ENCODE assay signal across 8 mouse cellular contexts in the genomic region with DNA sequence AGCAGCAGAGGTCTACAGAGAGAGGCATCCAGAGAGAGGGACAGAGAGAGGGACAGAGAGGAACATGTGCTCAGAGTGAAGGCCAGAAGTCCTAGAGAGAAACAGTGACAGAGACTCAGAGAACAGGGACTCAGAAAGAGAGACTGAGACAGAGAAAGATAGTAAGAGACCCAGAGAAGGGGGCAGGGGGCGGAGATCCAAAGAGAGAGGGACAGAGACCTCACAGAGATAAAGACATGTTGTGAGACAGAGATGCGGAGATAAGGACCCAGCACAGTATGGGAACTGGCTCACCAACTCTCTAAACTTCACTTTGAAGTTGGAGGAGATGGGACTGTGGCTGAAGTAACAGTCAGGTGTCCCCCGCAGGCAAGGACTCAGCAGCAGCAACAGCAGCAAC. TPM values are rescaled to one million over a fixed set of nuclear protein-coding genes. Genes with fewer than 3 reads are reported as not detected.
DNase-seq lines count a peak whose midpoint lies in the region; ATAC-seq and TF ChIP-seq lines count a peak whose summit lies in the region.

No protein-coding gene starts in this region.

- peak overlapping the region; percentile 88 for H3K4me2 ChIP-seq in lung, embryonic 16.5 days (ENCODE audit: low read depth, low read length)
- H3K4me2 ChIP-seq in intestine, embryonic 14.5 days (ENCODE audit: low read length) = peak overlapping the region; percentile 68
- peak overlapping the region; percentile 74 for H3K4me2 ChIP-seq in neural tube, embryonic 12.5 days (replicated peaks)

- H3K9me3 ChIP-seq in lung, embryonic 16.5 days (ENCODE audit: control insufficient read depth, low read length) = no peaks in the 10 kb centered on the region
- H3K9me3 ChIP-seq in intestine, embryonic 14.5 days (ENCODE audit: control insufficient read depth, low read length) = no peaks in the 10 kb centered on the region
- no peaks in the 10 kb centered on the region for H3K9me3 ChIP-seq in neural tube, embryonic 12.5 days

- H3K27ac ChIP-seq in cerebellum, adult 2 months (ENCODE audit: insufficient read depth, low read length) = no peak overlapping the region
- H3K27ac ChIP-seq in lung, embryonic 16.5 days (ENCODE audit: low read length) = no peak overlapping the region
- no peak overlapping the region for H3K27ac ChIP-seq in intestine, embryonic 14.5 days (ENCODE audit: low read depth)
- no peak overlapping the region for H3K27ac ChIP-seq in neural tube, embryonic 12.5 days

- TF ChIP-seq CTCF in cerebellum, adult 2 months (IDR thresholded peaks at IDR 0.05; ENCODE audit: borderline replicate concordance, insufficient read depth, low read depth, low read length) = no peak

- peak in 1 of 2 experiments; percentile 28 for DNase-seq in cerebellum, adult 2 months
- DNase-seq in cerebellum, postnatal 36 days = no peak
- no peak for DNase-seq in lung, postnatal 36 days
- DNase-seq in intestine, embryonic 14.5 days (ENCODE audit: low spot score) = no peak
- DNase-seq in cerebellum, adult 11-12 months = no peak
- DNase-seq in thymus, adult 18-20 months = no peak

- H3K4me3 ChIP-seq in cerebellum, adult 2 months (replicated peaks; ENCODE audit: insufficient read depth, low read depth, low read length) = peak overlapping the region; percentile 80
- peak overlapping the region; percentile 72 for H3K4me3 ChIP-seq in lung, embryonic 16.5 days (ENCODE audit: low read length)
- H3K4me3 ChIP-seq in intestine, embryonic 14.5 days (ENCODE audit: low read depth, low read length) = peak overlapping the region; percentile 57; the same call in 1 of the 2 replicates
- H3K4me3 ChIP-seq in neural tube, embryonic 12.5 days = no peak overlapping the region

- no peaks in the 10 kb centered on the region for H3K27me3 ChIP-seq in cerebellum, adult 2 months (ENCODE audit: control insufficient read depth, insufficient read depth, low read length)
- H3K27me3 ChIP-seq in lung, embryonic 16.5 days (ENCODE audit: control insufficient read depth, insufficient read depth, low read depth, low read length) = no peaks in the 10 kb centered on the region
- H3K27me3 ChIP-seq in intestine, embryonic 14.5 days (replicated peaks; ENCODE audit: control insufficient read depth, insufficient read depth, low read length) = no peaks in the 10 kb centered on the region
- H3K27me3 ChIP-seq in neural tube, embryonic 12.5 days (replicated peaks) = peaks cover 15% of the 10 kb centered on the region; the same call in 1 of the 2 replicates

- peak overlapping the region; percentile 83; the same call in 1 of the 2 replicates for H3K9ac ChIP-seq in lung, embryonic 16.5 days (ENCODE audit: low read length)
- H3K9ac ChIP-seq in intestine, embryonic 14.5 days (ENCODE audit: low read length) = peak overlapping the region; percentile 52
- no peak overlapping the region for H3K9ac ChIP-seq in neural tube, embryonic 12.5 days

- H3K4me1 ChIP-seq in cerebellum, adult 2 months (ENCODE audit: control insufficient read depth, insufficient read depth, low read length) = no peaks in the 10 kb centered on the region; the same call in 1 of the 2 replicates
- H3K4me1 ChIP-seq in lung, embryonic 16.5 days (replicated peaks; ENCODE audit: control insufficient read depth, insufficient read depth, low read length) = no peaks in the 10 kb centered on the region; the same call in 1 of the 2 replicates
- no peaks in the 10 kb centered on the region for H3K4me1 ChIP-seq in intestine, embryonic 14.5 days (replicated peaks; ENCODE audit: control insufficient read depth, insufficient read depth, low read length)
- peaks cover 6% of the 10 kb centered on the region; the same call in 1 of the 2 replicates for H3K4me1 ChIP-seq in neural tube, embryonic 12.5 days

- ATAC-seq in lung, embryonic 16.5 days (ENCODE audit: low read depth) = no peak
- ATAC-seq in intestine, embryonic 14.5 days (replicated peaks; ENCODE audit: low FRiP score, low TSS enrichment, low read depth) = no peak
- ATAC-seq in neural tube, embryonic 12.5 days (ENCODE audit: low FRiP score, low read depth) = no peak

- WGBS in cerebellum, adult 2 months = 79% methylated on average over 3 of the region's 3 CpGs
- 70% methylated on average over 3 of the region's 3 CpGs for whole genome bisulfite sequencing in lung, embryonic 16.5 days
- 73% methylated on average over 3 of the region's 3 CpGs for WGBS in intestine, embryonic 14.5 days
- 80% methylated on average over 3 of the region's 3 CpGs for WGBS in neural tube, embryonic 12.5 days

- H3K36me3 ChIP-seq in lung, embryonic 16.5 days (ENCODE audit: control insufficient read depth, insufficient read depth, low read length) = no peaks in the 10 kb centered on the region
- H3K36me3 ChIP-seq in intestine, embryonic 14.5 days (ENCODE audit: control insufficient read depth, insufficient read depth, low read length) = no peaks in the 10 kb centered on the region
- no peaks in the 10 kb centered on the region for H3K36me3 ChIP-seq in neural tube, embryonic 12.5 days

- TF ChIP-seq POLR2A in cerebellum, adult 2 months (IDR thresholded peaks at IDR 0.05; ENCODE audit: borderline replicate concordance, insufficient read depth, low read length) = no peak

RNA-seq across cellular contexts. Expression of gene Gm45713, which starts 0.7 kb away (rescaled TPM):
- 0.16 TPM in 1 of 2 replicates, not detected in the other for polyA plus RNA-seq in cerebellum, adult 2 months (2012; rRNA removed)
- polyA plus RNA-seq in lung, embryonic 16.5 days (2015; fragmentation: Nextera tagmentation; extraction: Ambion mirVana) = 0.31 and 0.60 TPM in 2 replicates
- 0.72 and 0.81 TPM in 2 replicates for polyA plus RNA-seq in intestine, embryonic 14.5 days (2014; fragmentation: Nextera tagmentation; extraction: Ambion mirVana)
- polyA plus RNA-seq in neural tube, embryonic 12.5 days (2016; fragmentation: Nextera tagmentation; extraction: Ambion mirVana) = not detected in 2 replicates

RNA-seq across cellular contexts. Expression of gene Flt3l, which starts 0.9 kb away (rescaled TPM):
- 24.4 and 28.4 TPM in 2 replicates for polyA plus RNA-seq in cerebellum, adult 2 months (2012; rRNA removed)
- polyA plus RNA-seq in lung, embryonic 16.5 days (2015; fragmentation: Nextera tagmentation; extraction: Ambion mirVana) = 2.4 and 3.0 TPM in 2 replicates
- 1.3 and 2.1 TPM in 2 replicates for polyA plus RNA-seq in intestine, embryonic 14.5 days (2014; fragmentation: Nextera tagmentation; extraction: Ambion mirVana)
- 1.0 and 1.3 TPM in 2 replicates for polyA plus RNA-seq in neural tube, embryonic 12.5 days (2016; fragmentation: Nextera tagmentation; extraction: Ambion mirVana)

RNA-seq across cellular contexts. Expression of gene Rpl13a, which starts 6.8 kb away (rescaled TPM):
- polyA plus RNA-seq in cerebellum, adult 2 months (2012; rRNA removed) = 1,090 and 1,228 TPM in 2 replicates
- polyA plus RNA-seq in lung, embryonic 16.5 days (2015; fragmentation: Nextera tagmentation; extraction: Ambion mirVana) = 1,289 and 1,305 TPM in 2 replicates
- polyA plus RNA-seq in intestine, embryonic 14.5 days (2014; fragmentation: Nextera tagmentation; extraction: Ambion mirVana) = 1,687 and 1,710 TPM in 2 replicates
- polyA plus RNA-seq in neural tube, embryonic 12.5 days (2016; fragmentation: Nextera tagmentation; extraction: Ambion mirVana) = 974 and 1,017 TPM in 2 replicates

RNA-seq across cellular contexts. Expression of gene Rps11, which starts 11.1 kb away (rescaled TPM):
- polyA plus RNA-seq in cerebellum, adult 2 months (2012; rRNA removed) = 392 and 433 TPM in 2 replicates
- 1,430 and 1,443 TPM in 2 replicates for polyA plus RNA-seq in lung, embryonic 16.5 days (2015; fragmentation: Nextera tagmentation; extraction: Ambion mirVana)
- polyA plus RNA-seq in intestine, embryonic 14.5 days (2014; fragmentation: Nextera tagmentation; extraction: Ambion mirVana) = 1,923 and 1,961 TPM in 2 replicates
- polyA plus RNA-seq in neural tube, embryonic 12.5 days (2016; fragmentation: Nextera tagmentation; extraction: Ambion mirVana) = 1,089 and 1,117 TPM in 2 replicates

RNA-seq across cellular contexts. Expression of gene Pih1d1, which starts 18.7 kb away (rescaled TPM):
- polyA plus RNA-seq in cerebellum, adult 2 months (2012; rRNA removed) = 52.3 and 53.1 TPM in 2 replicates
- 99.2 and 100 TPM in 2 replicates for polyA plus RNA-seq in lung, embryonic 16.5 days (2015; fragmentation: Nextera tagmentation; extraction: Ambion mirVana)
- 108 and 113 TPM in 2 replicates for polyA plus RNA-seq in intestine, embryonic 14.5 days (2014; fragmentation: Nextera tagmentation; extraction: Ambion mirVana)
- polyA plus RNA-seq in neural tube, embryonic 12.5 days (2016; fragmentation: Nextera tagmentation; extraction: Ambion mirVana) = 90.2 and 94.0 TPM in 2 replicates
